ENCODE assay signal across 14 mouse cellular contexts in the genomic region with DNA sequence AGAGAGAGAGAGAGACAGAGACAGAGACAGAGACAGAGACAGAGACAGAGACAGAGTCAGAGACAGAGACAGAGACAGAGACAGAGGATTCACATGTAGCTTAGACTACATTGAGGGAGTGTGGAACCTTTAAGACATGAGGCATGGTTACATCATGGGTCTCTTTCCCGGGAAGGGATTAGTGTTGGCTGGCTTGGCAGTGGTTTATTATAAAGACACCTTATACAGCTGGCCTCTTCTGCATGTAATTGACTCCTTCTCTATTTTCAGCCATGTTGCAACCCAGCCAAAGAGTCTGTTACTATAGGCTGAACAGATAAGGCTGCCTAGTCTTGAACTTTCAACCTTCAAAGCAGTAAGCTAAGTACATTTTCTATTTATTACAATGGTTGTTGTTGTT.
"Had no signal": no experiment of that assay in that cellular context is flagged by ENCODE, and none has a peak within 500 bp of the region (broad histone marks: within the 10 kb centered on the region; RNA-seq: fewer than 3 reads in every experiment).

No protein-coding gene starts in this region.

- H3K9me3 ChIP-seq: kidney, embryonic 15.5 days; limb, embryonic 12.5 days; neural tube, embryonic 15.5 days; stomach, embryonic 15.5 days had no signal

- H3K27me3 ChIP-seq: kidney, embryonic 15.5 days; limb, embryonic 12.5 days; midbrain, embryonic 12.5 days; neural tube, embryonic 15.5 days; stomach, embryonic 15.5 days had no signal

- ATAC-seq: midbrain, embryonic 16.5 days had no signal

- H3K4me3 ChIP-seq: kidney, embryonic 15.5 days; limb, embryonic 12.5 days; midbrain, embryonic 12.5 days; neural tube, embryonic 15.5 days; stomach, embryonic 15.5 days had no signal

- DNase-seq: kidney, adult 2 months; kidney, postnatal 25 days; lung, adult 2 months; lung, postnatal 14 days; right cerebral cortex, postnatal 4 days; thymus, adult 2 months; thymus, postnatal 25 days had no signal

- H3K9ac ChIP-seq: kidney, embryonic 15.5 days; limb, embryonic 12.5 days; liver, embryonic 14.5 days; midbrain, embryonic 12.5 days; neural tube, embryonic 15.5 days; stomach, embryonic 15.5 days had no signal

- H3K27ac ChIP-seq: kidney, embryonic 15.5 days; limb, embryonic 12.5 days; liver, embryonic 14.5 days; midbrain, embryonic 12.5 days; neural tube, embryonic 15.5 days; stomach, embryonic 15.5 days had no signal

- H3K4me1 ChIP-seq: midbrain, embryonic 12.5 days had no signal

- H3K36me3 ChIP-seq: kidney, embryonic 15.5 days; limb, embryonic 12.5 days; midbrain, embryonic 12.5 days; neural tube, embryonic 15.5 days; stomach, embryonic 15.5 days had no signal

- H3K4me2 ChIP-seq: kidney, embryonic 15.5 days; limb, embryonic 12.5 days; midbrain, embryonic 12.5 days; neural tube, embryonic 15.5 days; stomach, embryonic 15.5 days had no signal
